Mouse (Mus musculus) G1E (cell line): ENCODE measurements at regions not wholly inside any gene's neighbourhood (a gene's known extent, or its start where the extent isn't known, plus 50 kb on each side); places are given as distances from the start of the nearest gene placed in this dataset.

Experiments
- CTCF ChIP-seq: IDR thresholded peaks from 2 replicates; pipeline ENCODE4 v1.5.1; 2012; ENCODE audit warnings: low read depth, low read length, inconsistent platforms, mixed read lengths
- GATA1 ChIP-seq: IDR thresholded peaks from 2 replicates; pipeline ENCODE4 v1.6.1; 2012; ENCODE audit warnings: borderline replicate concordance, low read length, inconsistent platforms, mixed read lengths
- TAL1 ChIP-seq: conservative IDR thresholded peaks from 2 replicates; pipeline ENCODE4 v1.6.1; 2012; ENCODE audit warnings: low read depth, low read length, inconsistent platforms, mixed read lengths

GRCm38 (mm10) chr9:12690182-12690947, 555.3 kb downstream of the Jrkl start:
- TF ChIP-seq CTCF (no peak), GATA1 (no peak), TAL1 (no peak)
